Mouse (Mus musculus) hindbrain, embryonic 11.5 days (tissue): ENCODE measurements around the gene Aamdc. TPM values are rescaled to one million over a fixed set of nuclear protein-coding genes. Genes with fewer than 3 reads are reported as not detected.

ENCODE experiments used
- ATAC-seq: fragments of 200-750 bp; cut with Nextera tagmentation; 2 replicates; pipeline ENCODE4 v1.8.0; 2017; ENCODE audit warnings: mild to moderate bottlenecking, moderate TSS enrichment, moderate library complexity; ENCODE audit not compliant: low FRiP score
- DNase-seq: peaks from one replicate; pipeline ENCODE4 v3.0.0-alpha.2; 2015; ENCODE audit warnings: low spot score
- H3K27ac ChIP-seq: fragments of 300-500 bp; sonication (generic); 2 replicates; pipeline ENCODE4 v1.5.1; 2014; ENCODE audit warnings: mild to moderate bottlenecking, low read depth, low read length
- H3K27me3 ChIP-seq: fragments of 300-500 bp; sonication (generic); 2 replicates; pipeline ENCODE4 v1.6.1; 2014; ENCODE audit warnings: mild to moderate bottlenecking, low read length, moderate library complexity, mixed read lengths; ENCODE audit not compliant: control insufficient read depth, insufficient read depth
- H3K36me3 ChIP-seq: fragments of 300-500 bp; sonication (generic); 2 replicates; pipeline ENCODE4 v1.6.1; 2014; ENCODE audit warnings: mild to moderate bottlenecking, low read length, moderate library complexity, mixed read lengths; ENCODE audit not compliant: control insufficient read depth, insufficient read depth
- H3K4me1 ChIP-seq: fragments of 300-500 bp; sonication (generic); replicated peaks from 2 replicates; pipeline ENCODE4 v1.6.1; 2014; ENCODE audit warnings: low read length, mixed read lengths; ENCODE audit not compliant: control insufficient read depth, insufficient read depth
- H3K4me2 ChIP-seq: fragments of 300-500 bp; sonication (generic); replicated peaks from 2 replicates; pipeline ENCODE4 v1.6.1; 2014; ENCODE audit warnings: mild to moderate bottlenecking, low read depth, low read length
- H3K4me3 ChIP-seq: fragments of 300-500 bp; sonication (generic); 2 replicates; pipeline ENCODE4 v1.5.1; 2014; ENCODE audit warnings: low read depth, low read length
- H3K9ac ChIP-seq: fragments of 300-500 bp; sonication (generic); 2 replicates; pipeline ENCODE4 v1.6.1; 2014; ENCODE audit warnings: low read depth, low read length
- H3K9me3 ChIP-seq: fragments of 300-500 bp; sonication (generic); 2 replicates; pipeline ENCODE4 v1.6.1; 2016; ENCODE audit warnings: low read length; ENCODE audit not compliant: control insufficient read depth
- WGBS: fragments of 180-500 bp; shearing (Covaris S2); extraction: QIAGEN DNeasy Blood & Tissue Kit; methylation state at CpG from one replicate; pipeline ENCODE4 v1.1.7; 2014; 5-methylcytosine and 5-hydroxymethylcytosine counted together
- polyA plus RNA-seq: library from polyadenylated mRNA; unstranded; fragments of >200 nt; fragmentation: Nextera tagmentation; extraction: Ambion mirVana; gene quantifications from 2 replicates; pipeline ENCODE4 v1.2.1, GENCODE M21; 2014

Gene Aamdc
- polyA plus RNA-seq, 1 experiment from 2014 or later = 39.7 TPM

DNA sequence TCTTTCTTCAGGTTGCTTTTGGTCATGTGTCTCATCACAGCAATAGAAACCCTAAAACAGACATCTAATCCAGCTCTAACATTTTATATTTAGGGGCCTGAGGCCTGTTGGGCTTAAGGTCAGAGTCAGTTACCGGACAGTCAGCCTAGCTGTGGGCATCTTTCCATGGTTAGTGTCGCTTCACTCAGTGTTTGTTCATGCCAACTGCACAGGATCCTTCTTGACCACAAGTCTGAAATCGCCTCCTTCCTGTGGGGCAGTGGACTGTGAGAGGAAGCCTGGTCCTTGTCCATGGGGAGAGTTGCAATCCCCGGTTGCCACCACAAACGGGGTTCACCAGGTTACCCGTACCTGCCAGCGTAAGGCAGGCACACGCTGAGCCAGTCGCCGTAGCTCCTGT lies 30.0 kb downstream of the Aamdc start:
- H3K36me3 ChIP-seq = no peaks in the 10 kb centered on the region
- H3K9me3 ChIP-seq = no peaks in the 10 kb centered on the region
- H3K4me3 ChIP-seq = no peak overlapping the region
- DNase-seq (no peak), ATAC-seq (no peak)
- H3K4me2 ChIP-seq = no peak overlapping the region
- H3K27me3 ChIP-seq = no peaks in the 10 kb centered on the region
- H3K4me1 ChIP-seq = no peaks in the 10 kb centered on the region
- H3K27ac ChIP-seq = no peak overlapping the region
- H3K9ac ChIP-seq = no peak overlapping the region
- 95% methylated on average over 10 of the region's 10 CpGs for WGBS

DNA sequence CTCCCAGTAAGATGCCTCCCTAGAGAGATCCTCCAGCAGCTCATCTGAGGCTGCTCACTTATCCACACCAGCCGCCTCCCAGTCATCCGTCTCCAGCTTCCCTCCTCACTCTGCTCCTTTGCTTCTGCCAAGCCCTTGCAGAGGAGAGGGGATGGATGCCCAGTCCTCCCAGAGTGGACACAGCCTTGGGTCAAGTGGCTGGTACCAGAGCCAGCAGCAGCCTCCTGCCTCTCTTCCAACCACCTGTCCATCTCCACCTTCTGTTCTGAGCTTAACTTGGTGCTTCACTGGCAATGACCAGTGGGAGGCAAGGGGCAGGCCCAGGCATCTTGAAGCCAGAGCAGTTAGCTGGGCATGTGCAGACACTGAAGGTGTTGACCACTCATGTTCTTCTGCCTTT lies 32.8 kb downstream of the Aamdc start:
- WGBS = 94% methylated on average over 2 of the region's 2 CpGs
- Histone ChIP-seq H3K27ac (no peak overlapping the region), H3K9me3 (no peaks in the 10 kb centered on the region)

DNA sequence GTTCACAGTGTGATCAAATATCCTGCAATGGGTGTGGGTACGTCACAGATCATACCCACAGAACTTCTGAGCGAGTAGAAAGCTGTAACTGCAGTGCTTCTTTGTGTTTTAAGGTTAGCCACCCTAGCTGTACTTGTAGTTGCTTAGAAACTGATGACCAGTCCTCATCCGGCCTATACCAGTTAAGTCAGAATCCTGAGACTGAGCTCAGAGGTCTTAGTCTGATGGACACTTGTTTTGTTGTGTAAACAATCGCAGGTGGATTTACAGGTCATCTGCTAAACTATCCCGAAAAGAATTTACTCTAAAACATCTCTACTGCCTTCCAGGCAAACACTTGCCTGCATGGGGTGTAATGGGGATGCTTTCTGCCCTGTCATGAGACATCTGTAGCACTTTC lies 42.7 kb downstream of the Aamdc start:
- H3K4me2 ChIP-seq = no peak overlapping the region
- whole genome bisulfite sequencing = 93% methylated on average over 5 of the region's 5 CpGs
- no peaks in the 10 kb centered on the region for H3K27me3 ChIP-seq
- H3K9me3 ChIP-seq = no peaks in the 10 kb centered on the region
- H3K4me1 ChIP-seq = no peaks in the 10 kb centered on the region
- H3K9ac ChIP-seq = no peak overlapping the region
- peaks cover 16% of the 10 kb centered on the region for H3K36me3 ChIP-seq
- DNase-seq = no peak
- H3K27ac ChIP-seq = no peak overlapping the region
- H3K4me3 ChIP-seq = no peak overlapping the region
- no peak for ATAC-seq

More for the DNA sequence above, 32.8 kb downstream of the Aamdc start:
- Histone ChIP-seq H3K27me3 (no peaks in the 10 kb centered on the region), H3K36me3 (0 out of 2 replicates have a peak, but pooled peaks cover 4% of the 10 kb centered on the region), H3K4me2 (no peak overlapping the region), H3K4me3 (no peak overlapping the region), H3K9ac (no peak overlapping the region), H3K4me1 (no peaks in the 10 kb centered on the region)
- no peak for ATAC-seq
- DNase-seq = no peak

DNA sequence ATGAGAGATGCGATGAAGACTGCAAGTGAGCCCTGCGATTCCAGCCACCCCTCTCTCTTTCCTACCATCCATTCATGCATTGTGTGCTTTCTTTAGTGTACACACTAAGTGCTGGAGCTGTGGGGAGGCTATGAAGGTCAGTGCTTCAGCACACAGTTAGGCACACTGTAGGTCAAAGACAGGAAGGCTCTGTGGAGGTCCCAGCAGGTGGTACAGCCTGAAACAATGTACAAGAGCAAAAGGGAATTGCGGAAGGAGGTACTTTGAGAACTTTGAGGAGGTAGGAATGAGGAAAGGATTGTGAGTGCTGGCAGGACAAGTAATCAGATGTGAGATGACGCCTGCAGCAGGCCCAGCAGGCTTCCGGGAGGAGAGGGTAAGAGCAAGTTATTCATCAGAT lies 43.8 kb downstream of the Aamdc start:
- H3K4me3 ChIP-seq = no peak overlapping the region
- no peaks in the 10 kb centered on the region for H3K9me3 ChIP-seq
- ATAC-seq (no peak), DNase-seq (no peak)
- H3K27ac ChIP-seq = no peak overlapping the region
- no peak overlapping the region for H3K4me2 ChIP-seq
- H3K27me3 ChIP-seq = no peaks in the 10 kb centered on the region
- H3K36me3 ChIP-seq = peaks cover 13% of the 10 kb centered on the region
- H3K4me1 ChIP-seq = no peaks in the 10 kb centered on the region
- H3K9ac ChIP-seq = no peak overlapping the region
- WGBS = 88% methylated on average over 5 of the region's 5 CpGs

DNA sequence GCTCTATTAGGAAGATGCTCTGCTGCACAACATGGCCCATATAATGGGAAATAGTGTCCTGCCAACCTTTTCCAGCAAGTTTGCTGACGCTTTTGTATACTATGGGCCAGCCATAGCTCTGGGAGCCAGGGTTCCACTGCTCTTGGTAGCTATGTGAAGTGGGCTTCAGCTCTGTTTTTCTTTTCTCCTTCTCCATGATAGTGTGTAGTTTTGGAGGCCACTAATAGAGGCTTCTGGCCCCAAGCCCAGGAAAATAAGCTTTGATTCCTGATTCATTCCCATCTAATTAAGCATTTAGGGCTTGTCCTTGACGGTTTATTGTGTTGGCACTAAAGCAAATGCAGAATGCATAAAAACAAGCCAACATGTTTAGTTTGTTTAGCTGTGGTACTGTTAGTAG lies 59.4 kb downstream of the Aamdc start:
- Histone ChIP-seq H3K9me3 (no peaks in the 10 kb centered on the region), H3K27me3 (no peaks in the 10 kb centered on the region), H3K9ac (no peak overlapping the region), H3K36me3 (peaks cover 5% of the 10 kb centered on the region; the same call in 1 of the 2 replicates), H3K4me2 (no peak overlapping the region), H3K4me1 (no peaks in the 10 kb centered on the region), H3K4me3 (no peak overlapping the region), H3K27ac (no peak overlapping the region)
- ATAC-seq (no peak), DNase-seq (no peak)
- 89% methylated on average over 2 of the region's 2 CpGs for WGBS

DNA sequence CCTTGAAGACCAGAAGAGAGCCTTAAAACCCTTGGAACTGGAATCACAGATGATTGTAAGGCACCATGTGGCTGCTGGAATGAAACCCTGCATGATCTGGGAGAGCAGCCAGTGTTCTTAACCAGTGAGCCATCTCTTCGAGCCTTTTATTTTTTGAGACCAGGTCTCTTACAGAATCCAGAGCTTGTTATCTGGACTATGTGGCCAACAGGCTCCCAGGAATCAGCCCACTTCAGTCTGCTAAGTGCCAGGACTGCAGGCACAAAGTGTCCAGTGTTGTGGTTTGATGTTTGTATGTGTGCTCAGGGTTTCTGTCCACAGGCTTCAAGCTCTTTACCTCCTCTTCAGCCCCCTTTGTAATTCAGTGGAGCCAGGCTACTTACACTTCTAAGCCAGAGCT lies 64.5 kb downstream of the Aamdc start:
- H3K36me3 ChIP-seq = peaks cover 2% of the 10 kb centered on the region; the same call in 1 of the 2 replicates
- no peak overlapping the region for H3K9ac ChIP-seq
- 88% methylated on average over 1 of the region's 1 CpGs for WGBS
- no peaks in the 10 kb centered on the region for H3K4me1 ChIP-seq
- no peaks in the 10 kb centered on the region for H3K9me3 ChIP-seq
- H3K4me3 ChIP-seq = no peak overlapping the region
- H3K27me3 ChIP-seq = no peaks in the 10 kb centered on the region
- H3K4me2 ChIP-seq = no peak overlapping the region
- ATAC-seq (no peak), DNase-seq (no peak)
- no peak overlapping the region for H3K27ac ChIP-seq

DNA sequence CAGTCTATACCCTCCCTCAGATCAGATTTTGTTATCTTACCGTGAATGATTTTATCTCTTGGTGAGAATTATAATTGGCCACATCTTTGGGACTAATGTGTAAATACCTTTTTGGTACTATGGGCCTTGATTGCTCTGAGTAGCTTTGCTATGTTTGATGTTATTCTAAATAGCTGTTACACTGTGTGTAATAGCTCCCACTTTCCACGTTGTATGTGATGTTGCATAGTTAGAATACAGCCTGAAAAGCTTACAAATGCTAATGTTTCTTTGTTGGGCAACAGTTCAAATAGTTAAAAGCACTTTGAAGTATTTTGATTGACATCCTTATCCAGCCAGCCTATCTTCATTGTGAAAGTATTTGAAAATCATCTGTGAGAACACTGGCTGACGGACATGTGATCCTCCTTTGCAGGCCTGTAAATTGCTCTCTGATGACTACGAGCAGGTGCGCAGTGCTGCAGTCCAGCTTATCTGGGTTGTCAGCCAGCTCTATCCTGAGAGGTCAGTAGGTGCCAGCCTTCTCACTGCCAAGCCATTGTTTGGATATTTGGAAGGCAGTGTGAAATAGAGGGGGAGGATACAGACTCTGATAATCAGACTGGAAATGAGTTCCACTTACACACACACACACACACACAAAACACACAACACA lies 78.6 kb downstream of the Aamdc start:
- Histone ChIP-seq H3K4me3 (no peak overlapping the region), H3K27ac (no peak overlapping the region), H3K4me1 (no peaks in the 10 kb centered on the region), H3K27me3 (no peaks in the 10 kb centered on the region), H3K9ac (no peak overlapping the region), H3K36me3 (no peaks in the 10 kb centered on the region), H3K9me3 (no peaks in the 10 kb centered on the region), H3K4me2 (no peak overlapping the region)
- DNase-seq = no peak
- no peak for ATAC-seq
- 94% methylated on average over 5 of the region's 5 CpGs for WGBS

Other genes starting within 250 kb of the Aamdc start
- 2.7 and 2.9 TPM in 2 replicates for gene Usp35, start 247.5 kb downstream of the Aamdc start, polyA plus RNA-seq
- gene Kctd21, start 247.2 kb downstream of the Aamdc start, polyA plus RNA-seq = 6.1 and 6.8 TPM in 2 replicates
- 31.9 and 33.3 TPM in 2 replicates for gene Alg8, start 207.9 kb downstream of the Aamdc start, polyA plus RNA-seq
- gene Ndufc2, start 179.5 kb downstream of the Aamdc start, polyA plus RNA-seq = 344 and 352 TPM in 2 replicates
- 0.17 and 0.35 TPM in 2 replicates for gene Thrsp, start 161.8 kb downstream of the Aamdc start, polyA plus RNA-seq
- gene Kctd14, start 128.2 kb downstream of the Aamdc start, polyA plus RNA-seq = 0.46 and 0.85 TPM in 2 replicates
- gene Ints4, start 98.5 kb downstream of the Aamdc start, polyA plus RNA-seq = 64.8 and 66.3 TPM in 2 replicates
- gene Rsf1, start 392 bp upstream of the Aamdc start, polyA plus RNA-seq = 27.2 and 29.5 TPM in 2 replicates
- gene Clns1a, start 117.1 kb upstream of the Aamdc start, polyA plus RNA-seq = 256 and 272 TPM in 2 replicates
- 4.2 and 6.3 TPM in 2 replicates for gene Aqp11, start 158.8 kb upstream of the Aamdc start, polyA plus RNA-seq
- gene Pak1, start 209.0 kb upstream of the Aamdc start, polyA plus RNA-seq = 88.8 and 104 TPM in 2 replicates